17 mouse cellular contexts compared by ENCODE assay signal in genomic region chr7:118345396-118345795, GRCm38 (mm10).
"Had no signal": no experiment of that assay in that cellular context is flagged by ENCODE, and none has a peak within 500 bp of the region (broad histone marks: within the 10 kb centered on the region; RNA-seq: fewer than 3 reads in every experiment).

No protein-coding gene starts in this region.

- H3K4me3 ChIP-seq: lung, embryonic 15.5 days; megakaryocyte, embryonic 14.5 days; midbrain, embryonic 13.5 days; midbrain, embryonic 15.5 days; neural tube, embryonic 12.5 days had no signal

- H3K9me3 ChIP-seq: lung, embryonic 15.5 days; midbrain, embryonic 13.5 days; midbrain, embryonic 15.5 days; neural tube, embryonic 12.5 days had no signal

- H3K27ac ChIP-seq: lung, embryonic 15.5 days; macrophage; midbrain, embryonic 13.5 days; midbrain, embryonic 15.5 days; neural tube, embryonic 12.5 days had no signal

- H3K9ac ChIP-seq: liver, postnatal 0 days; lung, embryonic 15.5 days; midbrain, embryonic 13.5 days; midbrain, embryonic 15.5 days; neural tube, embryonic 12.5 days had no signal

- DNase-seq: liver, postnatal 0 days; lung, adult 2 months; lung, postnatal 14 days; lung, postnatal 36 days; right cerebral cortex, postnatal 14 days; spleen, adult 18-20 months; thymus, adult 18-20 months; thymus, postnatal 14 days; thymus, postnatal 36 days had no signal

- H3K4me2 ChIP-seq: lung, embryonic 15.5 days; midbrain, embryonic 11.5 days; midbrain, embryonic 13.5 days; midbrain, embryonic 15.5 days; neural tube, embryonic 12.5 days had no signal

- ATAC-seq: liver, postnatal 0 days; lung, postnatal 0 days; midbrain, embryonic 13.5 days; midbrain, embryonic 15.5 days had no signal

- H3K36me3 ChIP-seq: lung, embryonic 15.5 days; midbrain, embryonic 13.5 days; midbrain, embryonic 15.5 days; neural tube, embryonic 12.5 days had no signal

- H3K27me3 ChIP-seq: lung, embryonic 15.5 days; midbrain, embryonic 13.5 days; midbrain, embryonic 15.5 days; neural tube, embryonic 12.5 days had no signal

- H3K4me1 ChIP-seq: lung, embryonic 15.5 days; midbrain, embryonic 13.5 days; midbrain, embryonic 15.5 days; neural tube, embryonic 12.5 days had no signal
